Comparison of ENCODE assay signal across 21 mouse cellular contexts in the genomic region with DNA sequence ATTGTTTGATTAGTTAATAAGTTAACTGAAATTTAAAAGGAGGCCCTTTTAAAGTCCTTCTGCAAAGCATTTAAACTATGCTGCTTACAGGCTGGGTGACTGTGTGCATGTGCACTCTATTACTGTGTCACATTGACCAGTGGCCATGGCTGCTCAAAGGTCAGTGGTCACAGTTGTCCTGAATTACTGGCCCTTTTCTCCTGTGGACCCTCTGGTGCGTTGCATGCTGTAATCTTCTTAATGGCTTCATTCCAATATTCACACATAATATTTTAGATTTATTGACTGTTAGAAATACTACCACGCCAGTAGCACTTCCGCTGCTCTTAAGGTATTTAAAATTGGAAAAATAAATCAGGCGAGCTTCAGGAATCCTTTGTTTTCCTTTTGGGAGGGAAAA.
DNase-seq lines count a peak whose midpoint lies in the region; ATAC-seq lines count a peak whose summit lies in the region.
"Had no signal": no experiment of that assay in that cellular context is flagged by ENCODE, and none has a peak within 500 bp of the region (broad histone marks: within the 10 kb centered on the region; RNA-seq: fewer than 3 reads in every experiment).

No protein-coding gene starts in this region.

- H3K9ac ChIP-seq in limb, embryonic 11.5 days (ENCODE audit: low read length): no peak overlapping the region
- H3K9ac ChIP-seq: embryonic facial prominence, embryonic 15.5 days; heart, embryonic 13.5 days; hindbrain, embryonic 13.5 days had no signal

- no peaks in the 10 kb centered on the region for H3K9me3 ChIP-seq in limb, embryonic 11.5 days (ENCODE audit: control insufficient read depth, low read length)
- H3K9me3 ChIP-seq: embryonic facial prominence, embryonic 15.5 days; heart, embryonic 13.5 days; hindbrain, embryonic 13.5 days had no signal

- peaks cover 6% of the 10 kb centered on the region; the same call in 1 of the 2 replicates for H3K4me1 ChIP-seq in limb, embryonic 11.5 days (ENCODE audit: control insufficient read depth, insufficient read depth, low read length)
- H3K4me1 ChIP-seq: embryonic facial prominence, embryonic 15.5 days; heart, embryonic 13.5 days; hindbrain, embryonic 13.5 days had no signal

- H3K27ac ChIP-seq in limb, embryonic 11.5 days (replicated peaks; ENCODE audit: low read depth, low read length): no peak overlapping the region
- H3K27ac ChIP-seq: embryonic facial prominence, embryonic 15.5 days; heart, adult 2 months; heart, embryonic 13.5 days; hindbrain, embryonic 13.5 days; left cerebral cortex, adult 2 months; stomach, postnatal 0 days had no signal

- H3K4me2 ChIP-seq in limb, embryonic 11.5 days (ENCODE audit: low read depth, severe bottlenecking): no peak overlapping the region
- H3K4me2 ChIP-seq: embryonic facial prominence, embryonic 15.5 days; heart, embryonic 13.5 days; hindbrain, embryonic 13.5 days had no signal

- 11% methylated on average over 4 of the region's 4 CpGs for WGBS in limb, embryonic 11.5 days

- no peak overlapping the region for H3K4me3 ChIP-seq in limb, embryonic 11.5 days (ENCODE audit: low read depth, low read length)
- H3K4me3 ChIP-seq: embryonic facial prominence, embryonic 15.5 days; heart, adult 2 months; heart, embryonic 13.5 days; hindbrain, embryonic 13.5 days; left cerebral cortex, adult 2 months had no signal

- no peaks in the 10 kb centered on the region for H3K27me3 ChIP-seq in limb, embryonic 11.5 days (ENCODE audit: control insufficient read depth, insufficient read depth, low read length)
- H3K27me3 ChIP-seq: embryonic facial prominence, embryonic 15.5 days; heart, embryonic 13.5 days; hindbrain, embryonic 13.5 days had no signal

- H3K36me3 ChIP-seq in limb, embryonic 11.5 days (ENCODE audit: control insufficient read depth, insufficient read depth, low read length): no peaks in the 10 kb centered on the region
- H3K36me3 ChIP-seq: embryonic facial prominence, embryonic 15.5 days had no signal

- DNase-seq in kidney, adult 9 months: peak; percentile 14
- no peak for DNase-seq in kidney, postnatal 4 days
- peak; percentile 64 for DNase-seq in embryo, embryonic 10 days (ENCODE audit: low spot score)
- DNase-seq in embryo, embryonic 10.5 days (ENCODE audit: low spot score): peak; percentile 58
- DNase-seq in limb, embryonic 11.5 days (ENCODE audit: low spot score): peak; percentile 66
- no peak for DNase-seq in adrenal gland, adult 18-20 months (ENCODE audit: low spot score in 2 of 2)
- no peak for DNase-seq in spleen, postnatal 14 days (ENCODE audit: low spot score in 2 of 2)
- DNase-seq: adrenal gland, adult 8-10 months; cerebellum, adult 18-20 months; cerebellum, postnatal 14 days; gastrocnemius, postnatal 36 days; heart, adult 2 months; heart, postnatal 14 days; lung, adult 18-20 months; lung, postnatal 4 days had no signal

- peak; percentile 65; the same call in 1 of the 2 replicates for ATAC-seq in limb, embryonic 11.5 days (ENCODE audit: insufficient number of reproducible peaks, low FRiP score, low TSS enrichment, low read depth)
- ATAC-seq: inflammation-experienced regulatory T-cells, adult 6 months had no signal

Comparison
In these comparisons a context has a peak if more than half of its experiments do, and no peak if none do; other contexts are left out.
1. DNase-seq: peak in kidney, adult 9 months (single experiment), embryo, embryonic 10 days (single experiment), embryo, embryonic 10.5 days (single experiment) and limb, embryonic 11.5 days (single experiment); none in kidney, postnatal 4 days (0 of 2), adrenal gland, adult 18-20 months (0 of 2) and spleen, postnatal 14 days (0 of 2).